In the genomic region with DNA sequence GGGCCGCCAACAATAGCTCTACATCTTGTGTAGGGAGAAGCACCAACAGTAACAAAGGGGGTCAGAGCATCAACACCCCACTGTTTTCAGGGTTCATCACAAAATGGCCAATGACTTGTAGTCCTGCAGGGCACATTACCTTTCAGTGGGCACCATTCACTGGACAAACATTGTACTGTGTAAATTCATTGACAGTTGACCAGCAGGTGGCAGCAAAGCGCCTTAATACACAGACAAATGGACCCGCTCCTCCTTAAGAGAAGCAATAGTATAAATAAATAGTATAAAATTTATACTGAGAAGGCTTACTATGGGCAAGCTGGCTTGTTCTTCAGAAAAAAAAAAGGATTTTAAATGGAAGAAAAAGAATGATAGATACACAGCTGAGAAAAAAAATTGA, we compare ENCODE assay signal across 9 mouse cellular contexts. TPM values are rescaled to one million over a fixed set of nuclear protein-coding genes. Genes with fewer than 3 reads are reported as not detected.
A peak's percentile ranks its signal among the peaks of the same experiment; 100 is the strongest.
DNase-seq lines count a peak whose midpoint lies in the region; ATAC-seq and TF ChIP-seq lines count a peak whose summit lies in the region.
"Had no signal": no experiment of that assay in that cellular context is flagged by ENCODE, and none has a peak within 500 bp of the region (broad histone marks: within the 10 kb centered on the region; RNA-seq: fewer than 3 reads in every experiment).

No protein-coding gene starts in this region.

- WGBS in cerebellum, adult 2 months = 53% methylated on average over 3 of the region's 3 CpGs
- WGBS in lung, embryonic 14.5 days = 43% methylated on average over 3 of the region's 3 CpGs

- H3K36me3 ChIP-seq in lung, embryonic 14.5 days (ENCODE audit: insufficient read depth) = no peaks in the 10 kb centered on the region
- H3K36me3 ChIP-seq: stomach, embryonic 15.5 days had no signal

- no peak overlapping the region for H3K4me3 ChIP-seq in cerebellum, adult 2 months (replicated peaks; ENCODE audit: insufficient read depth, low read depth, low read length)
- no peak overlapping the region for H3K4me3 ChIP-seq in lung, embryonic 14.5 days (ENCODE audit: low read depth, low read length)
- H3K4me3 ChIP-seq: stomach, embryonic 15.5 days had no signal

- H3K9me3 ChIP-seq in lung, embryonic 14.5 days (ENCODE audit: low read depth, low read length) = 0 out of 2 replicates have a peak, but pooled peaks cover 4% of the 10 kb centered on the region
- H3K9me3 ChIP-seq: stomach, embryonic 15.5 days had no signal

- intact Hi-C loops in heart, postnatal 14 days (cut with DNase I) = no loop called here

- H3K4me1 ChIP-seq in cerebellum, adult 2 months (ENCODE audit: control insufficient read depth, insufficient read depth, low read length) = no peaks in the 10 kb centered on the region
- H3K4me1 ChIP-seq in lung, embryonic 14.5 days (ENCODE audit: insufficient read depth) = no peaks in the 10 kb centered on the region
- H3K4me1 ChIP-seq: stomach, embryonic 15.5 days had no signal

- no peak for ATAC-seq in lung, embryonic 14.5 days (ENCODE audit: insufficient read depth)

- H3K9ac ChIP-seq in lung, embryonic 14.5 days = no peak overlapping the region
- H3K9ac ChIP-seq: stomach, embryonic 15.5 days had no signal

- peak; percentile 50; the same call in 1 of the 2 replicates for TF ChIP-seq CTCF in cerebellum, adult 2 months (IDR thresholded peaks at IDR 0.05; ENCODE audit: borderline replicate concordance, insufficient read depth, low read depth, low read length)
- TF ChIP-seq CTCF in lung, embryonic 14.5 days (IDR thresholded peaks at IDR 0.05; ENCODE audit: low read depth) = peak; percentile 64

- TF ChIP-seq POLR2A in cerebellum, adult 2 months (IDR thresholded peaks at IDR 0.05; ENCODE audit: borderline replicate concordance, insufficient read depth, low read length) = no peak

- H3K27me3 ChIP-seq in cerebellum, adult 2 months (ENCODE audit: control insufficient read depth, insufficient read depth, low read length) = no peaks in the 10 kb centered on the region
- H3K27me3 ChIP-seq in lung, embryonic 14.5 days (ENCODE audit: insufficient read depth, low read length) = no peaks in the 10 kb centered on the region
- H3K27me3 ChIP-seq: stomach, embryonic 15.5 days had no signal

- peak; percentile 60 for DNase-seq in gastrocnemius, adult 18-20 months (ENCODE audit: low spot score)
- DNase-seq in gastrocnemius, postnatal 25 days = no peak
- peak; percentile 65 for DNase-seq in right cerebral cortex, postnatal 14 days
- DNase-seq in right cerebral cortex, postnatal 36 days (ENCODE audit: low spot score in 2 of 2) = no peak
- peak; percentile 45 to 57 for DNase-seq in cerebellum, adult 2 months
- peak; percentile 63 to 73 for DNase-seq in heart, postnatal 14 days
- peak; percentile 86 for DNase-seq in lung, embryonic 14.5 days
- peak; percentile 34 to 62 for DNase-seq in spleen, postnatal 14 days (ENCODE audit: low spot score in 2 of 2)

- H3K27ac ChIP-seq in cerebellum, adult 2 months (ENCODE audit: insufficient read depth, low read length) = no peak overlapping the region
- no peak overlapping the region for H3K27ac ChIP-seq in lung, embryonic 14.5 days (ENCODE audit: low read depth)
- H3K27ac ChIP-seq: stomach, embryonic 15.5 days had no signal

- H3K4me2 ChIP-seq in lung, embryonic 14.5 days = no peak overlapping the region
- H3K4me2 ChIP-seq: stomach, embryonic 15.5 days had no signal

RNA-seq across cellular contexts. Expression of gene Ncoa6, which starts 8.3 kb away (rescaled TPM):
- total RNA-seq in gastrocnemius, adult 18-20 months (2021) = 10 to 100 TPM; 11.6 to 11.8 TPM
- total RNA-seq in gastrocnemius, postnatal 25 days (2021) = 10 to 100 TPM; 13.0 to 13.8 TPM
- polyA plus RNA-seq in cerebellum, adult 2 months (2012; rRNA removed) = 39.0 and 47.1 TPM in 2 replicates
- total RNA-seq in heart, postnatal 14 days (2021) = 10 to 100 TPM; 33.4 to 34.7 TPM
- polyA plus RNA-seq in lung, embryonic 14.5 days (2014; fragmentation: Nextera tagmentation; extraction: Ambion mirVana) = 27.1 and 28.4 TPM in 2 replicates

RNA-seq across cellular contexts. Expression of gene Acss2, which starts 35.7 kb away (rescaled TPM):
- 10 to 100 TPM; 24.7 to 47.8 TPM for total RNA-seq in gastrocnemius, adult 18-20 months (2021)
- total RNA-seq in gastrocnemius, postnatal 25 days (2021) = 10 to 100 TPM; 27.0 to 31.2 TPM
- 98.5 and 107 TPM in 2 replicates for polyA plus RNA-seq in cerebellum, adult 2 months (2012; rRNA removed)
- total RNA-seq in heart, postnatal 14 days (2021) = 10 to 100 TPM; 34.1 to 34.2 TPM
- 7.5 and 7.9 TPM in 2 replicates for polyA plus RNA-seq in lung, embryonic 14.5 days (2014; fragmentation: Nextera tagmentation; extraction: Ambion mirVana)

RNA-seq across cellular contexts. Expression of gene Ggt7, which starts 36.0 kb away (rescaled TPM):
- total RNA-seq in gastrocnemius, adult 18-20 months (2021) = 1 to 10 TPM; 1.1 to 1.4 TPM
- total RNA-seq in gastrocnemius, postnatal 25 days (2021) = under 1 TPM; 0.41 to 0.80 TPM
- polyA plus RNA-seq in cerebellum, adult 2 months (2012; rRNA removed) = 235 and 237 TPM in 2 replicates
- total RNA-seq in heart, postnatal 14 days (2021) = under 1 TPM; 0.74 to 0.78 TPM
- 2.1 and 2.6 TPM in 2 replicates for polyA plus RNA-seq in lung, embryonic 14.5 days (2014; fragmentation: Nextera tagmentation; extraction: Ambion mirVana)

Comparison
In these comparisons a context has a peak if more than half of its experiments do, and no peak if none do; other contexts are left out.
1. DNase-seq: peak in gastrocnemius, adult 18-20 months (single experiment), right cerebral cortex, postnatal 14 days (single experiment), cerebellum, adult 2 months (2 of 2), heart, postnatal 14 days (2 of 2), lung, embryonic 14.5 days (single experiment) and spleen, postnatal 14 days (2 of 2); none in gastrocnemius, postnatal 25 days (single experiment) and right cerebral cortex, postnatal 36 days (0 of 2).